Mouse (Mus musculus) C2C12 (cell line): Measurements from ENCODE around the gene Dchs1. TPM values are rescaled to one million over a fixed set of nuclear protein-coding genes. Genes with fewer than 3 reads are reported as not detected.

Experiments used
- H3K27me3 ChIP-seq: one replicate; pipeline ENCODE4 v1.6.1; 2011; ENCODE audit not compliant: control insufficient read depth, insufficient read depth, insufficient read length
- H3K36me3 ChIP-seq: one replicate; pipeline ENCODE4 v1.6.1; 2011; ENCODE audit not compliant: control insufficient read depth, insufficient read depth
- H3K4me3 ChIP-seq: one replicate; pipeline ENCODE4 v1.5.1; 2011; ENCODE audit warnings: mild to moderate bottlenecking, control low read depth; ENCODE audit not compliant: poor library complexity, insufficient read depth, severe bottlenecking
- H3K79me2 ChIP-seq: one replicate; pipeline ENCODE4 v1.6.1; 2011; ENCODE audit not compliant: control insufficient read depth, insufficient read depth
- H3K79me3 ChIP-seq: one replicate; pipeline ENCODE4 v1.6.1; 2011; ENCODE audit warnings: low read depth, control low read depth
- H3ac ChIP-seq: one replicate; pipeline ENCODE3; 2011; ENCODE audit warnings: low read depth; ENCODE audit not compliant: control insufficient read depth, insufficient read length
- CEBPB ChIP-seq: IDR thresholded peaks from one replicate; pipeline ENCODE4 v1.6.1; 2011; ENCODE audit warnings: low read depth, mild to moderate bottlenecking, control low read depth, moderate library complexity
- CTCF ChIP-seq: IDR thresholded peaks from one replicate; pipeline ENCODE4 v1.5.1; 2011; ENCODE audit not compliant: control insufficient read depth, insufficient read depth, insufficient read length
- FOSL1 ChIP-seq: IDR thresholded peaks from one replicate; pipeline ENCODE4 v1.8.0; 2011; ENCODE audit warnings: mild to moderate bottlenecking, low read length; ENCODE audit not compliant: poor library complexity, insufficient read depth, severe bottlenecking
- MAX ChIP-seq: IDR thresholded peaks from one replicate; pipeline ENCODE4 v1.6.1; 2011; ENCODE audit warnings: mild to moderate bottlenecking, control low read depth
- MYOD1 ChIP-seq: IDR thresholded peaks from one replicate; pipeline ENCODE4 v1.6.1; 2011; ENCODE audit warnings: low read depth; ENCODE audit not compliant: control insufficient read depth, insufficient read length
- MYOG ChIP-seq: IDR thresholded peaks from one replicate; pipeline ENCODE4 v1.6.1; 2011; ENCODE audit not compliant: control insufficient read depth, insufficient read length; ENCODE audit errors: extremely low read depth
- USF1 ChIP-seq: IDR thresholded peaks from one replicate; pipeline ENCODE4 v1.6.1; 2011; ENCODE audit warnings: low read depth, mild to moderate bottlenecking, control low read depth, moderate library complexity
- polyA plus RNA-seq: library from polyadenylated mRNA; unstranded; fragments of >200 nt; fragmentation: generic; extraction: Trizol; gene quantifications from one replicate; pipeline ENCODE4 v1.2.1, GENCODE M21; 2012; ENCODE audit warnings: missing spikeins

Gene Dchs1
- polyA plus RNA-seq, 1 experiment, result 1.8 TPM

- peaks cover 3% of the 10 kb centered on the region for H3K27me3 ChIP-seq
- no peak overlapping the region for H3K4me3 ChIP-seq
- H3K79me3 ChIP-seq, result no peaks in the 10 kb centered on the region
- no peak overlapping the region for H3ac ChIP-seq
- no peak for TF ChIP-seq CTCF
- TF ChIP-seq MAX, result no peak
- no peak for TF ChIP-seq MYOD1
- TF ChIP-seq FOSL1, result no peak
- H3K36me3 ChIP-seq, result no peaks in the 10 kb centered on the region
- H3K79me2 ChIP-seq, result no peaks in the 10 kb centered on the region
Measured at GRCm38 (mm10) chr7:105715366-105715765, 72.1 kb downstream of the Dchs1 start.

GRCm38 (mm10) chr7:105708733-105709132 is 78.7 kb downstream of the Dchs1 start:
- peaks cover 10% of the 10 kb centered on the region for H3K27me3 ChIP-seq
- H3K79me2 ChIP-seq, result no peaks in the 10 kb centered on the region
- H3K36me3 ChIP-seq, result no peaks in the 10 kb centered on the region
- H3K79me3 ChIP-seq, result no peaks in the 10 kb centered on the region
- no peak for TF ChIP-seq MYOD1
- TF ChIP-seq USF1, result no peak
- no peak for TF ChIP-seq FOSL1
- TF ChIP-seq MYOG, result no peak
- no peak for TF ChIP-seq CTCF
- TF ChIP-seq MAX, result no peak
- no peak for TF ChIP-seq CEBPB
- H3ac ChIP-seq, result no peak overlapping the region
- H3K4me3 ChIP-seq, result no peak overlapping the region

GRCm38 (mm10) chr7:105703816-105704215 is 83.6 kb downstream of the Dchs1 start:
- Histone ChIP-seq H3K79me3 (no peaks in the 10 kb centered on the region), H3ac (no peak overlapping the region), H3K36me3 (no peaks in the 10 kb centered on the region), H3K27me3 (peaks cover 15% of the 10 kb centered on the region), H3K79me2 (no peaks in the 10 kb centered on the region), H3K4me3 (no peak overlapping the region)
- TF ChIP-seq USF1, result no peak
- TF ChIP-seq FOSL1, result no peak
- TF ChIP-seq MYOG, result no peak
- TF ChIP-seq CTCF, result no peak

- Histone ChIP-seq H3K79me2 (no peaks in the 10 kb centered on the region), H3K36me3 (no peaks in the 10 kb centered on the region), H3K79me3 (no peaks in the 10 kb centered on the region), H3ac (no peak overlapping the region), H3K4me3 (no peak overlapping the region), H3K27me3 (peaks cover 15% of the 10 kb centered on the region)
- no peak for TF ChIP-seq MYOG
- TF ChIP-seq MAX, result no peak
- no peak for TF ChIP-seq USF1
- TF ChIP-seq CEBPB, result no peak
- no peak for TF ChIP-seq FOSL1
- TF ChIP-seq MYOD1, result no peak
Measured at GRCm38 (mm10) chr7:105703184-105703583, 84.3 kb downstream of the Dchs1 start.

Other genes starting within 250 kb of the Dchs1 start
- gene Smpd1, start 233.3 kb downstream of the Dchs1 start, polyA plus RNA-seq, result 27.9 TPM
- gene Apbb1, start 206.0 kb downstream of the Dchs1 start, polyA plus RNA-seq, result 22.4 TPM
- gene Hpx, start 187.5 kb downstream of the Dchs1 start, polyA plus RNA-seq, result 0.22 TPM
- gene Trim3, start 154.1 kb downstream of the Dchs1 start, polyA plus RNA-seq, result 44.4 TPM
- 203 TPM for gene Timm10b, start 147.6 kb downstream of the Dchs1 start, polyA plus RNA-seq
- 68.2 TPM for gene Arfip2, start 147.2 kb downstream of the Dchs1 start, polyA plus RNA-seq
- 56.8 TPM for gene Gm45799, start 147.1 kb downstream of the Dchs1 start, polyA plus RNA-seq
- gene Dnhd1, start 136.8 kb downstream of the Dchs1 start, polyA plus RNA-seq, result 0.35 TPM
- 375 TPM for gene Ilk, start 51.1 kb downstream of the Dchs1 start, polyA plus RNA-seq
- gene Rrp8, start 50.3 kb downstream of the Dchs1 start, polyA plus RNA-seq, result 35.8 TPM
- 327 TPM for gene Taf10, start 43.3 kb downstream of the Dchs1 start, polyA plus RNA-seq
- gene Tpp1, start 35.4 kb downstream of the Dchs1 start, polyA plus RNA-seq, result 41.6 TPM
- gene Mrpl17, start 23.4 kb upstream of the Dchs1 start, polyA plus RNA-seq, result 554 TPM
- gene Gm4070, start 166.3 kb upstream of the Dchs1 start, polyA plus RNA-seq, result 0.02 TPM